Mouse (Mus musculus): ENCODE data around the gene Lhx4. TPM values are rescaled to one million over a fixed set of nuclear protein-coding genes. Genes with fewer than 3 reads are reported as not detected.

The Lhx4 gene
- polyA plus RNA-seq, 1 experiment from 2014 or later: not detected

GRCm38 (mm10) chr1:155737809-155738383, 13.6 kb downstream of the Lhx4 start:
- Histone ChIP-seq H3K4me1 (replicated peaks; ENCODE audit: insufficient read depth, low read length) (peaks cover 18% of the 10 kb centered on the region), H3K27ac (no peak overlapping the region), H3K9me3 (replicated peaks; ENCODE audit: low read length) (no peaks in the 10 kb centered on the region), H3K9ac (ENCODE audit: low read depth, low read length) (no peak overlapping the region), H3K4me2 (ENCODE audit: low read length) (no peak overlapping the region), H3K27me3 (ENCODE audit: insufficient read depth, low read length) (peaks cover 97% of the 10 kb centered on the region), H3K4me3 (replicated peaks; ENCODE audit: low read depth, low read length) (no peak overlapping the region), H3K36me3 (ENCODE audit: insufficient read depth, low read length) (no peaks in the 10 kb centered on the region)
- no peak for DNase-seq (ENCODE audit: low spot score)
- ATAC-seq (replicated peaks; ENCODE audit: low FRiP score, low read depth): no peak
- TF ChIP-seq CTCF (IDR thresholded peaks at IDR 0.05; ENCODE audit: low read depth): no peak
- WGBS: under 1% methylated on average over 25 of the region's 25 CpGs

DNA sequence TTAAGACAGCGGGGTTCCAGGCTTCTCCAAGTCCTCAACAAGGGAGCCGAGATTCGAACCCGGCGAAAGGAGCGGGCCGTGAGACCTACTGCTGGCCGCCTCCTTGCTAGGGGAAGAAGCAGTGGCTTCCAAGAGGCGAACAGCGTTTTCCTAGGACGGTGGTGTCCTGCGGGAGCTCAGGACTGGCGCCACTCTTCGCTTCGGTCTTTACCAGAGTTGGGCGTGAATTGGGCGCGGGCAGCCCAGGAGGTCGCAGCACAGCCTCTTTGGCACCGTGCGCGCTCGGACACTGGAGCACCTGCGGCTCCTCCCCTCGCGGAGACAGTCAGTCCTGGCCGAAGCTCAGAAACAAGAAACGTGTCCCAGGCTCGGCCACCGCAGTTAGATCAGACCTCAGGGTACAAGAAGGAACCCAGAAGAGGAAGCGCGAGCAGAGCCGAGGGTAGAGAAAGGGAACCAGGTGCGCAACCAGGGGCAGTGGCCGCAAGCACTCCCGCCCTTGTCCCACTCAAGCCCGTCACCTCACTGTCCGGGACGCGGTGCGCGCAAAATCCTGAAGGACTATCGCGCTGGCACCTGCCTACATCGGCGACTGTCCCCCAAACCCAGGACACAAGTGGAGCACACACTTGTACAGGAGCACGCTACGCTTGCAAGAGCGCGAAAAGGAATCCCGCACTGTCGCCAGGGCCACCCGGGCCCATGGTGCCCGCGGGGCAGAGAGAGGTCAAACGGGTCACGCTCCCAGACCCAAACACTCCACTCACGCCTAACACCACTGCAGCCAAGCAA, 14.3 kb downstream of the Lhx4 start:
- no peak overlapping the region for H3K27ac ChIP-seq
- TF ChIP-seq CTCF (IDR thresholded peaks at IDR 0.05; ENCODE audit: low read depth): no peak
- no peaks in the 10 kb centered on the region for H3K9me3 ChIP-seq (replicated peaks; ENCODE audit: low read length)
- ATAC-seq (replicated peaks; ENCODE audit: low FRiP score, low read depth) (no peak), DNase-seq (ENCODE audit: low spot score) (no peak)
- 0 out of 2 replicates have a peak overlapping the region, but pooled peaks have one; percentile 3 for H3K4me3 ChIP-seq (replicated peaks; ENCODE audit: low read depth, low read length)
- peaks cover 97% of the 10 kb centered on the region for H3K27me3 ChIP-seq (ENCODE audit: insufficient read depth, low read length)
- H3K36me3 ChIP-seq (ENCODE audit: insufficient read depth, low read length): no peaks in the 10 kb centered on the region
- H3K9ac ChIP-seq (ENCODE audit: low read depth, low read length): no peak overlapping the region
- under 1% methylated on average over 58 of the region's 58 CpGs for whole genome bisulfite sequencing
- H3K4me2 ChIP-seq (ENCODE audit: low read length): no peak overlapping the region
- H3K4me1 ChIP-seq (replicated peaks; ENCODE audit: insufficient read depth, low read length): peaks cover 16% of the 10 kb centered on the region

- peaks cover 6% of the 10 kb centered on the region; the same call in 1 of the 2 replicates for H3K4me1 ChIP-seq (replicated peaks; ENCODE audit: insufficient read depth, low read length)
- WGBS: under 1% methylated on average over 26 of the region's 26 CpGs
- TF ChIP-seq CTCF (IDR thresholded peaks at IDR 0.05; ENCODE audit: low read depth): no peak
- H3K9ac ChIP-seq (ENCODE audit: low read depth, low read length): no peak overlapping the region
- ATAC-seq (replicated peaks; ENCODE audit: low FRiP score, low read depth): no peak
- no peaks in the 10 kb centered on the region for H3K9me3 ChIP-seq (replicated peaks; ENCODE audit: low read length)
- DNase-seq (ENCODE audit: low spot score): no peak
- no peak overlapping the region for H3K27ac ChIP-seq
- no peaks in the 10 kb centered on the region for H3K36me3 ChIP-seq (ENCODE audit: insufficient read depth, low read length)
- peaks cover 94% of the 10 kb centered on the region for H3K27me3 ChIP-seq (ENCODE audit: insufficient read depth, low read length)
- no peak overlapping the region for H3K4me3 ChIP-seq (replicated peaks; ENCODE audit: low read depth, low read length)
- H3K4me2 ChIP-seq (ENCODE audit: low read length): no peak overlapping the region
Observed at GRCm38 (mm10) chr1:155736096-155736825, 15.2 kb downstream of the Lhx4 start.

DNA sequence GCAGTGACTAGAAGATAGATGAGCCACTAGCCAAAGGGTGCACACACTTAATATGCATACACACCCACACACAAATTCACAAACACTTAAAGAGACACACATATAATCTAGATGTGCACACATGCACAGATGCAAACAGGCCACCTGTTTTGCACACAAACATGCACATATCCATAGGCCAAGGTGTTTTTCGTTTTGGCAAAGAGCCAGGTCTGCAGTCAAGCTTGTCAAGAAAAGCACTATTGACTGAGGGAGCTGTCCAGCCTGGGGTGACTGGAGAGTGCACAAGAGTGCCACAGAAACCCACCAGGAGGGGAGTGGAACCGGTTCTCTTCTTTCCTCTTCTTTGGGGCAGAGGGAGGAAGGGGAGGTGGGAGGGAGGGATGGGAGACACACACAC, 20.3 kb downstream of the Lhx4 start:
- ATAC-seq (replicated peaks; ENCODE audit: low FRiP score, low read depth): no peak
- Histone ChIP-seq H3K4me2 (ENCODE audit: low read length) (no peak overlapping the region), H3K9ac (ENCODE audit: low read depth, low read length) (no peak overlapping the region), H3K4me1 (replicated peaks; ENCODE audit: insufficient read depth, low read length) (no peaks in the 10 kb centered on the region), H3K9me3 (replicated peaks; ENCODE audit: low read length) (no peaks in the 10 kb centered on the region), H3K27ac (no peak overlapping the region), H3K36me3 (ENCODE audit: insufficient read depth, low read length) (no peaks in the 10 kb centered on the region), H3K4me3 (replicated peaks; ENCODE audit: low read depth, low read length) (no peak overlapping the region), H3K27me3 (ENCODE audit: insufficient read depth, low read length) (peaks cover 78% of the 10 kb centered on the region)
- TF ChIP-seq CTCF (IDR thresholded peaks at IDR 0.05; ENCODE audit: low read depth): no peak
- no peak for DNase-seq (ENCODE audit: low spot score)
- 0% methylated on average over 2 of the region's 2 CpGs for WGBS

DNA sequence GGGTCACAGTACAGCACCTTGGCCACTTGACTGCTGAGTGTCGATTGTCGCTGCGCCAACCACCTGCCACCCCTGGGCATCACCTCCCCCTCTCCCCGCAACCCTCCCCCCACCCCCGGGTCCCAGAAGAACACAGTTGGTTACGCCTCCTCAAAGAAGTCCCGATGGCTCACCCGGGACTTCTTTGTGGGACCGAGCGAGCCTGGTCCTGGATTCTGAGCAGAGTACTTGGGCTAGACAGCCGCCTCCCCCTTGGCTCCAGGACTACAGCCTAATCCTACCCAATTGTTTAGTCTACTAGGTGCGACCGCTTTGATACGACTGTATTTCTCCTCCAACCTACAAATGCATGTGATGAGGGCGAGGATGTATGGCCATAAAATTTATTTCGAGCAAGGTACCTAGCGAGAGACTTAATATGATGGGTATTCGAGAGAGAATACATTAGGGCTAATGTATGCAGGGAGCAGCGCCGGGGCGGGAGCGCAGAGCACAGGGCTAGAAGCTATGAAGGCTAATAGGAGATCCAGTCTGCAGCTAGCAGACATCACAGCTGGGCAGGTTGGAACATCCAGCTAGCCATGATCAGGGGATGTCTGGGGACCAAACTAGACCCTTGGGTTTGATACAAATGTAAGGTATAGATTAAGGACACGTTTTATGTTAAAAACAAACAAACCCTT, 22.2 kb downstream of the Lhx4 start:
- WGBS: 2% methylated on average over 23 of the region's 23 CpGs
- no peaks in the 10 kb centered on the region for H3K9me3 ChIP-seq (replicated peaks; ENCODE audit: low read length)
- H3K27me3 ChIP-seq (ENCODE audit: insufficient read depth, low read length): peaks cover 60% of the 10 kb centered on the region

GRCm38 (mm10) chr1:155727830-155728229, 23.7 kb downstream of the Lhx4 start:
- H3K27ac ChIP-seq: no peak overlapping the region
- no peak overlapping the region for H3K4me2 ChIP-seq (ENCODE audit: low read length)
- 18% methylated on average over 10 of the region's 10 CpGs for WGBS
- no peak for TF ChIP-seq CTCF (IDR thresholded peaks at IDR 0.05; ENCODE audit: low read depth)
- DNase-seq (ENCODE audit: low spot score) (no peak), ATAC-seq (replicated peaks; ENCODE audit: low FRiP score, low read depth) (no peak)
- H3K36me3 ChIP-seq (ENCODE audit: insufficient read depth, low read length): no peaks in the 10 kb centered on the region
- H3K4me3 ChIP-seq (replicated peaks; ENCODE audit: low read depth, low read length): no peak overlapping the region
- H3K27me3 ChIP-seq (ENCODE audit: insufficient read depth, low read length): peaks cover 49% of the 10 kb centered on the region
- H3K9ac ChIP-seq (ENCODE audit: low read depth, low read length): no peak overlapping the region
- no peaks in the 10 kb centered on the region for H3K4me1 ChIP-seq (replicated peaks; ENCODE audit: insufficient read depth, low read length)
- H3K9me3 ChIP-seq (replicated peaks; ENCODE audit: low read length): no peaks in the 10 kb centered on the region

More for the DNA sequence above, 22.2 kb downstream of the Lhx4 start:
- H3K36me3 ChIP-seq (ENCODE audit: insufficient read depth, low read length): no peaks in the 10 kb centered on the region
- H3K4me2 ChIP-seq (ENCODE audit: low read length): no peak overlapping the region
- ATAC-seq (replicated peaks; ENCODE audit: low FRiP score, low read depth): no peak
- H3K9ac ChIP-seq (ENCODE audit: low read depth, low read length): no peak overlapping the region
- H3K27ac ChIP-seq: no peak overlapping the region
- H3K4me3 ChIP-seq (replicated peaks; ENCODE audit: low read depth, low read length): no peak overlapping the region
- no peak for DNase-seq (ENCODE audit: low spot score)
- H3K4me1 ChIP-seq (replicated peaks; ENCODE audit: insufficient read depth, low read length): no peaks in the 10 kb centered on the region
- TF ChIP-seq CTCF (IDR thresholded peaks at IDR 0.05; ENCODE audit: low read depth): no peak

Data from kidney, postnatal 0 days (tissue).